Mouse (Mus musculus): ENCODE data around the gene Ccdc42. TPM values are rescaled to one million over a fixed set of nuclear protein-coding genes. Genes with fewer than 3 reads are reported as not detected.

The Ccdc42 gene
- total RNA-seq, 2 experiments from 2014 or later = 0.49 to 0.87 TPM

DNA sequence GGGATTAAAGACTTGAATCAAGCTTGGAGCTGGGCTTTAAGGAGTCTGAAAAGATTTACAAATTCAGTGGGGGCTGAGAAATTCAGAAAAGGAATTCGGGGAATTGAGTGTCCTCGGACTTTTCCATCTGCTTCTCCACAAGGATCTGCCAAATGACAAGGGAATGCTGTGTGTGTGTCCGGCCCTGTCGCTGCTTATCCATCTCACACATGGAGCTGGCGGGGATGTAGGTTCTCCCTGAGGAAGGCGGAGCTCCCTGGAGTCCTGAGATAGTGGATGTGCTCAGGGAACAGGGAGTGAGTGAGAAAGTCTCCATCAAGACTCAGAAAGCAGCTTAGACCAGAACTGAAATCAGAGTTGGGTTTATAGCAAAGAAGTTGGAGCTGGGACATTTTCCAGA lies 58.0 kb downstream of the Ccdc42 start:
- no peak for DNase-seq (ENCODE audit: low spot score in 2 of 2)

Other genes starting within 250 kb of the Ccdc42 start
- 10 to 100 TPM in 1 of 2 experiments, 1 to 10 TPM in 1; 9.8 to 10.6 TPM for gene Ntn1, start 186.2 kb upstream of the Ccdc42 start, total RNA-seq (2021)
- 1 to 10 TPM; 1.2 to 1.6 TPM for gene Pik3r5, start 154.9 kb upstream of the Ccdc42 start, total RNA-seq (2021)
- gene Pik3r6, start 84.0 kb upstream of the Ccdc42 start, total RNA-seq (2021) = 1 to 10 TPM; 2.0 to 2.5 TPM
- under 1 TPM; 0.16 to 0.23 TPM for gene Mfsd6l, start 30.8 kb upstream of the Ccdc42 start, total RNA-seq (2021)
- gene Myh10, start 104.5 kb downstream of the Ccdc42 start, total RNA-seq (2021) = 100 to 1,000 TPM; 164 to 167 TPM

Measured in layer of hippocampus, postnatal 10 days (tissue).